Mouse (Mus musculus): ENCODE results near the gene Tmem37. TPM values are rescaled to one million over a fixed set of nuclear protein-coding genes. Genes with fewer than 3 reads are reported as not detected.

Tmem37 gene
- total RNA-seq, 1 experiment, result 26.7 TPM

- TF ChIP-seq CHD2 (IDR thresholded peaks at IDR 0.05; ENCODE audit: low read depth, low read length) (no peak), ZNF384 (IDR thresholded peaks at IDR 0.05; ENCODE audit: low read depth, low read length) (no peak), MAFK (IDR thresholded peaks at IDR 0.05; ENCODE audit: insufficient read depth, low read depth, low read length) (no peak), HCFC1 (IDR thresholded peaks at IDR 0.05; ENCODE audit: borderline replicate concordance, insufficient read depth, low read length) (no peak)
- no peaks in the 10 kb centered on the region for H3K9me3 ChIP-seq (ENCODE audit: control insufficient read depth, insufficient read depth, low read depth, low read length)
- peaks cover 0 to 5% of the 10 kb centered on the region in 2 experiments; a peak in 2 of 4 replicates for H3K4me1 ChIP-seq (ENCODE audit: control insufficient read depth in 2 of 2, insufficient read depth in 2 of 2, low read length in 2 of 2, poor library complexity in 1 of 2)
- no peak overlapping the region for H3K27ac ChIP-seq (ENCODE audit: insufficient read depth, low read depth, low read length, poor library complexity, severe bottlenecking)
- no peak for DNase-seq (ENCODE audit: low read depth, low spot score)
- H3K4me3 ChIP-seq (ENCODE audit: insufficient read depth in 1 of 2, low read depth in 1 of 2, low read length in 2 of 2, poor library complexity in 1 of 2, severe bottlenecking in 1 of 2), result no peak overlapping the region
- in situ Hi-C loops (cut with MboI; ENCODE audit: low sequenced_read_pairs in 2 of 2, unreplicated experiment in 2 of 2), result no loop called here
- H3K9ac ChIP-seq (ENCODE audit: insufficient read depth, low read depth, low read length, poor library complexity, severe bottlenecking), result no peak overlapping the region
- no peaks in the 10 kb centered on the region for H3K36me3 ChIP-seq (ENCODE audit: control insufficient read depth, insufficient read depth, low read length, poor library complexity, severe bottlenecking)
These were observed 11.6 kb downstream of the Tmem37 start for GRCm38 (mm10) chr1:120062231-120062630.

- Histone ChIP-seq H3K36me3 (ENCODE audit: control insufficient read depth, insufficient read depth, low read length, poor library complexity, severe bottlenecking) (no peaks in the 10 kb centered on the region), H3K4me3 (ENCODE audit: insufficient read depth in 1 of 2, low read depth in 1 of 2, low read length in 2 of 2, poor library complexity in 1 of 2, severe bottlenecking in 1 of 2) (no peak overlapping the region), H3K27ac (ENCODE audit: insufficient read depth, low read depth, low read length, poor library complexity, severe bottlenecking) (no peak overlapping the region), H3K9me3 (ENCODE audit: control insufficient read depth, insufficient read depth, low read depth, low read length) (no peaks in the 10 kb centered on the region), H3K4me1 (ENCODE audit: control insufficient read depth in 2 of 2, insufficient read depth in 2 of 2, low read length in 2 of 2, poor library complexity in 1 of 2) (peaks cover 0 to 6% of the 10 kb centered on the region in 2 experiments; a peak in 2 of 4 replicates), H3K9ac (ENCODE audit: insufficient read depth, low read depth, low read length, poor library complexity, severe bottlenecking) (no peak overlapping the region)
- in situ Hi-C loops (cut with MboI; ENCODE audit: low sequenced_read_pairs in 2 of 2, unreplicated experiment in 2 of 2), result no loop called here
- TF ChIP-seq ZC3H11A (IDR thresholded peaks at IDR 0.05; ENCODE audit: borderline replicate concordance, low read depth, low read length) (no peak), HCFC1 (IDR thresholded peaks at IDR 0.05; ENCODE audit: borderline replicate concordance, insufficient read depth, low read length) (no peak), ZNF384 (IDR thresholded peaks at IDR 0.05; ENCODE audit: low read depth, low read length) (no peak), CHD2 (IDR thresholded peaks at IDR 0.05; ENCODE audit: low read depth, low read length) (no peak), MAFK (IDR thresholded peaks at IDR 0.05; ENCODE audit: insufficient read depth, low read depth, low read length) (no peak)
- no peak for DNase-seq (ENCODE audit: low read depth, low spot score)
These were observed 13.2 kb downstream of the Tmem37 start for GRCm38 (mm10) chr1:120060687-120061086.

- DNase-seq (ENCODE audit: low read depth, low spot score), result no peak
- TF ChIP-seq ZC3H11A (IDR thresholded peaks at IDR 0.05; ENCODE audit: borderline replicate concordance, low read depth, low read length), result no peak
- in situ Hi-C loops (cut with MboI; ENCODE audit: low sequenced_read_pairs in 2 of 2, unreplicated experiment in 2 of 2), result no loop called here
These were observed 16.0 kb downstream of the Tmem37 start for GRCm38 (mm10) chr1:120057674-120058430.

GRCm38 (mm10) chr1:120057044-120057443 lies 16.8 kb downstream of the Tmem37 start:
- H3K4me3 ChIP-seq (ENCODE audit: insufficient read depth in 1 of 2, low read depth in 1 of 2, low read length in 2 of 2, poor library complexity in 1 of 2, severe bottlenecking in 1 of 2), result no peak overlapping the region
- no peak overlapping the region for H3K27ac ChIP-seq (ENCODE audit: insufficient read depth, low read depth, low read length, poor library complexity, severe bottlenecking)
- H3K4me1 ChIP-seq (ENCODE audit: control insufficient read depth in 2 of 2, insufficient read depth in 2 of 2, low read length in 2 of 2, poor library complexity in 1 of 2), result peaks cover 0 to 3% of the 10 kb centered on the region in 2 experiments; a peak in 1 of 4 replicates
- H3K9ac ChIP-seq (ENCODE audit: insufficient read depth, low read depth, low read length, poor library complexity, severe bottlenecking), result no peak overlapping the region
- no peaks in the 10 kb centered on the region for H3K9me3 ChIP-seq (ENCODE audit: control insufficient read depth, insufficient read depth, low read depth, low read length)
- no peaks in the 10 kb centered on the region for H3K36me3 ChIP-seq (ENCODE audit: control insufficient read depth, insufficient read depth, low read length, poor library complexity, severe bottlenecking)
- in situ Hi-C loops (cut with MboI; ENCODE audit: low sequenced_read_pairs in 2 of 2, unreplicated experiment in 2 of 2), result no loop called here
- TF ChIP-seq MAFK (IDR thresholded peaks at IDR 0.05; ENCODE audit: insufficient read depth, low read depth, low read length), result peak; percentile 57
- no peak for TF ChIP-seq ZNF384 (IDR thresholded peaks at IDR 0.05; ENCODE audit: low read depth, low read length)
- TF ChIP-seq HCFC1 (IDR thresholded peaks at IDR 0.05; ENCODE audit: borderline replicate concordance, insufficient read depth, low read length), result no peak
- no peak for TF ChIP-seq CHD2 (IDR thresholded peaks at IDR 0.05; ENCODE audit: low read depth, low read length)
- DNase-seq (ENCODE audit: low read depth, low spot score), result no peak

More at GRCm38 (mm10) chr1:120057674-120058430, 16.0 kb downstream of the Tmem37 start:
- H3K9ac ChIP-seq (ENCODE audit: insufficient read depth, low read depth, low read length, poor library complexity, severe bottlenecking), result no peak overlapping the region
- H3K27ac ChIP-seq (ENCODE audit: insufficient read depth, low read depth, low read length, poor library complexity, severe bottlenecking), result no peak overlapping the region
- no peak overlapping the region for H3K4me3 ChIP-seq (ENCODE audit: insufficient read depth in 1 of 2, low read depth in 1 of 2, low read length in 2 of 2, poor library complexity in 1 of 2, severe bottlenecking in 1 of 2)
- no peaks in the 10 kb centered on the region for H3K36me3 ChIP-seq (ENCODE audit: control insufficient read depth, insufficient read depth, low read length, poor library complexity, severe bottlenecking)
- H3K4me1 ChIP-seq (ENCODE audit: control insufficient read depth in 2 of 2, insufficient read depth in 2 of 2, low read length in 2 of 2, poor library complexity in 1 of 2), result peaks cover 0 to 3% of the 10 kb centered on the region in 2 experiments; a peak in 1 of 4 replicates
- no peaks in the 10 kb centered on the region for H3K9me3 ChIP-seq (ENCODE audit: control insufficient read depth, insufficient read depth, low read depth, low read length)

- Histone ChIP-seq H3K4me1 (ENCODE audit: control insufficient read depth in 2 of 2, insufficient read depth in 2 of 2, low read length in 2 of 2, poor library complexity in 1 of 2) (peaks cover 0 to 3% of the 10 kb centered on the region in 2 experiments; a peak in 1 of 4 replicates), H3K9me3 (ENCODE audit: control insufficient read depth, insufficient read depth, low read depth, low read length) (no peaks in the 10 kb centered on the region), H3K4me3 (ENCODE audit: insufficient read depth in 1 of 2, low read depth in 1 of 2, low read length in 2 of 2, poor library complexity in 1 of 2, severe bottlenecking in 1 of 2) (no peak overlapping the region), H3K27ac (ENCODE audit: insufficient read depth, low read depth, low read length, poor library complexity, severe bottlenecking) (no peak overlapping the region), H3K36me3 (ENCODE audit: control insufficient read depth, insufficient read depth, low read length, poor library complexity, severe bottlenecking) (no peaks in the 10 kb centered on the region), H3K9ac (ENCODE audit: insufficient read depth, low read depth, low read length, poor library complexity, severe bottlenecking) (no peak overlapping the region)
- DNase-seq (ENCODE audit: low read depth, low spot score), result no peak
- in situ Hi-C loops (cut with MboI; ENCODE audit: low sequenced_read_pairs in 2 of 2, unreplicated experiment in 2 of 2), result no loop called here
- TF ChIP-seq CHD2 (IDR thresholded peaks at IDR 0.05; ENCODE audit: low read depth, low read length) (no peak), HCFC1 (IDR thresholded peaks at IDR 0.05; ENCODE audit: borderline replicate concordance, insufficient read depth, low read length) (no peak), MAFK (IDR thresholded peaks at IDR 0.05; ENCODE audit: insufficient read depth, low read depth, low read length) (no peak), ZNF384 (IDR thresholded peaks at IDR 0.05; ENCODE audit: low read depth, low read length) (no peak), ZC3H11A (IDR thresholded peaks at IDR 0.05; ENCODE audit: borderline replicate concordance, low read depth, low read length) (no peak)
These were observed 17.6 kb downstream of the Tmem37 start for GRCm38 (mm10) chr1:120056236-120056635.

All from ES-E14 (cell line).